Mouse (Mus musculus) neural tube, embryonic 13.5 days (tissue): ENCODE results near the gene Tead1. TPM values are rescaled to one million over a fixed set of nuclear protein-coding genes. Genes with fewer than 3 reads are reported as not detected.

Experiments
- ATAC-seq: fragments of 200-750 bp; cut with Nextera tagmentation; 2 replicates; pipeline ENCODE4 v1.8.0; 2017; ENCODE audit warnings: low read depth, mild to moderate bottlenecking, moderate TSS enrichment, moderate library complexity
- H3K27ac ChIP-seq: fragments of 300-500 bp; sonication (generic); replicated peaks from 2 replicates; pipeline ENCODE4 v1.5.1; 2015; ENCODE audit warnings: moderate library complexity, mild to moderate bottlenecking, inconsistent platforms
- H3K27me3 ChIP-seq: fragments of 300-500 bp; sonication (generic); 2 replicates; pipeline ENCODE4 v1.6.1; 2015; ENCODE audit warnings: mild to moderate bottlenecking, inconsistent platforms
- H3K36me3 ChIP-seq: fragments of 300-500 bp; sonication (generic); 2 replicates; pipeline ENCODE4 v1.6.1; 2015; ENCODE audit warnings: mild to moderate bottlenecking, inconsistent platforms
- H3K4me1 ChIP-seq: fragments of 300-500 bp; sonication (generic); replicated peaks from 2 replicates; pipeline ENCODE4 v1.6.1; 2015; ENCODE audit warnings: inconsistent platforms
- H3K4me2 ChIP-seq: fragments of 300-500 bp; sonication (generic); 2 replicates; pipeline ENCODE4 v1.6.1; 2015; ENCODE audit warnings: inconsistent platforms, mild to moderate bottlenecking, moderate library complexity
- H3K4me3 ChIP-seq: fragments of 300-500 bp; sonication (generic); 2 replicates; pipeline ENCODE4 v1.5.1; 2015; ENCODE audit warnings: mild to moderate bottlenecking, inconsistent platforms
- H3K9ac ChIP-seq: fragments of 300-500 bp; sonication (generic); 2 replicates; pipeline ENCODE4 v1.6.1; 2015; ENCODE audit warnings: moderate library complexity, mild to moderate bottlenecking, inconsistent platforms
- H3K9me3 ChIP-seq: fragments of 300-500 bp; sonication (generic); 2 replicates; pipeline ENCODE4 v1.6.1; 2016; ENCODE audit warnings: inconsistent platforms
- WGBS: fragments of 180-500 bp; shearing (Covaris S2); methylation state at CpG from one replicate; pipeline ENCODE4 v1.1.7; 2015; 5-methylcytosine and 5-hydroxymethylcytosine counted together
- polyA plus RNA-seq: library from polyadenylated mRNA; unstranded; fragments of >200 nt; fragmentation: Nextera tagmentation; extraction: Ambion mirVana; gene quantifications from 2 replicates; pipeline ENCODE4 v1.2.1, GENCODE M21; 2015

Tead1 gene
- polyA plus RNA-seq, 1 experiment from 2014 or later, result 18.5 TPM

DNA sequence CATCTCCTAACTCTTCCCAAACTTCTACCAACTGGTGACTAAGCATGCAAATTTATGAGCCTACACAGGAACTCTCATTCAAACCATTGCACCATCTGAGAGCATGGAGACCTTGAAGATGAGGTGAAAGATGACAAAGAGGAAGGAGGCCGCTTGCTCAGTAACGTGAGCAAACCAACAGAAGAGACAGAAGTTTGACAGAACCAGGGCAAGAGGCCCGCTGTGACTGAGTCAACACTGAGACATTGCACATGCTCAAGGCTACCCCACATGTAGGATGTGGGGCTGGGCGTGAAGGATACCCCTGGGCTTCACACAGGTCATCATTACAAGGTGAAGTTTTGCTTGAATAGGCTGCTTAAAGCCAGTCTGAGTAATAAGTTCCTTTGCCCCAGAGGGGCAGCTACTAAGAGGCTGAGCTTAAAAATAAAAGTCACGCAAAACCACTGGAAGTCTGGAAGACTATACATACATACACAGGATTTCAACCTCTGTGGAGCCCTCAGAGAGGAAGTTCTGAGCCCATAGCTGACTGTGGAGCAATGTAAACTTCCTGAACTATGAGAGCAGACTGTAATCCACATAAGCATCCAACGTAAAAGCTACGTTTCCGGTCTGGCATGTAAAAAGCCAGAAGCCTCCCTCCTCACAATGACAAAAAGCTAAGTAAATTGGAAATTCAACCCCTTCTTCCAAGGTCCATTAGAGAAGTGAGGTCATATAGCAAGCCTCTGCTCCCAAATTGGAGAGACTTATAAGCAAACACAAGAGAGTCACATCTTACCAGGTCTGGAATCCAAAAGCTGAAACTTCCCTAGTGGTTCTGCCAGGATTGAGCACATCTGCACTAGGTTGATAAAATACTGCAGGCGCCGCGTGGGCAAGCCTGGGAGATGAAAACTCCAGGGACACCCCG is 16.5 kb upstream of the Tead1 start:
- Histone ChIP-seq H3K4me1 (peaks cover 14% of the 10 kb centered on the region), H3K9me3 (no peaks in the 10 kb centered on the region), H3K36me3 (no peaks in the 10 kb centered on the region), H3K9ac (no peak overlapping the region), H3K27me3 (no peaks in the 10 kb centered on the region), H3K4me3 (no peak overlapping the region), H3K27ac (0 out of 2 replicates have a peak overlapping the region, but pooled peaks have one; percentile 38), H3K4me2 (peak overlapping the region; percentile 16; the same call in 1 of the 2 replicates)
- WGBS, result 75% methylated on average over 12 of the region's 12 CpGs
- ATAC-seq, result no peak

DNA sequence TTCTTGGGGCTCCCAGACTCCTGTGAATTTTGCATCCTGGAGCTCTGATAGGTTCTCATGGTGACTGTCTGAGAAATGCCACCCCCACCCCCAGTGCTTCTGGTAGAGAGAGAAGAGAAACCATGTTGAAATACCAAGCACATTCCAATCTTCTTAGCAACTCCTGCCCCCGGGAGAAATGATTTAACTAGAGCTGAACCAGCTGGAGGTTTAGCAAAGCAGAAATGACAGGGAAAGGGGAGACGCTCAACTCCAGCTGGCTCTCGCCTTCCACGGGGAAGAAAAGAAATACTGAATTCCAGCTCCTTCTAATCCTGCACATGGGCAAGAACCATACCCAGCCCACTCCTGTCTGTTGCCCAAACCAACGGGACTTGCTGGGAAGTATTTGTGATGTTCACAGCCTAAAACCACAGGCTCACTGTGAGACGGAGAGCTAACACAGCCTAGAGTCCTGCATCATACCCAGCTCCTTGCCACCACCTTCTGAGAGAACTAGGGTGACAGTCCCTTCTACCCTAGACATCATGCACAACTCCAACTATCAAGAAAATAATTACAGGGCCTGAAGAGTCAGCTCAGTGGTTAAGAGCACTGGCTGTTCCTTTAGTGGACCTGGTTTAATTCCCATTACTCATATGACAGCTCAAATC is 15.7 kb upstream of the Tead1 start:
- WGBS, result 39% methylated on average over 6 of the region's 6 CpGs
- H3K9ac ChIP-seq, result no peak overlapping the region
- no peak overlapping the region for H3K4me3 ChIP-seq
- H3K27me3 ChIP-seq, result no peaks in the 10 kb centered on the region
- peak overlapping the region; percentile 38; the same call in 1 of the 2 replicates for H3K27ac ChIP-seq
- H3K4me2 ChIP-seq, result peak overlapping the region; percentile 16; the same call in 1 of the 2 replicates
- no peaks in the 10 kb centered on the region for H3K36me3 ChIP-seq
- peaks cover 14% of the 10 kb centered on the region for H3K4me1 ChIP-seq
- no peaks in the 10 kb centered on the region for H3K9me3 ChIP-seq
- peak; percentile 27; the same call in 1 of the 2 replicates for ATAC-seq

DNA sequence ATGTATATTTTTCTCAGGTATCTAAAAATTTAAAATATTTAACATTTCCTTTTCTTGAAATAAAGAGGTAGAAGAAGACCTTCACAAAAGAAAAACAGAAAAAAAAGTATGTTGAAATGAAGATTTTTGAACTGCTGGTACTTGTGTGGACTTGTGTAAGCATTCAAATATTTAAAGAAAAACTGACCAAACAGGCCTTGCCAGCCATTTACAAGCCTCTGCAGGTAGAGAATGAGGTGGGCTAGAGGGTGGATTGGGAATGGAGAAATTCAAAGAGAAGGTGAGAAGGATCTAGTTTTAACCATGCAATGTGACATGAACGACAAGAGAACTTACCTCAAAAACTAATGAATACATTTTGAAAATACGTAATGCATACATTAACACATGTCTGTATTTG is 9.1 kb upstream of the Tead1 start:
- Histone ChIP-seq H3K27ac (no peak overlapping the region), H3K27me3 (no peaks in the 10 kb centered on the region), H3K9me3 (no peaks in the 10 kb centered on the region), H3K4me2 (no peak overlapping the region), H3K36me3 (no peaks in the 10 kb centered on the region), H3K4me3 (no peak overlapping the region), H3K4me1 (no peaks in the 10 kb centered on the region), H3K9ac (no peak overlapping the region)
- WGBS, result 91% methylated on average over 2 of the region's 2 CpGs
- no peak for ATAC-seq

DNA sequence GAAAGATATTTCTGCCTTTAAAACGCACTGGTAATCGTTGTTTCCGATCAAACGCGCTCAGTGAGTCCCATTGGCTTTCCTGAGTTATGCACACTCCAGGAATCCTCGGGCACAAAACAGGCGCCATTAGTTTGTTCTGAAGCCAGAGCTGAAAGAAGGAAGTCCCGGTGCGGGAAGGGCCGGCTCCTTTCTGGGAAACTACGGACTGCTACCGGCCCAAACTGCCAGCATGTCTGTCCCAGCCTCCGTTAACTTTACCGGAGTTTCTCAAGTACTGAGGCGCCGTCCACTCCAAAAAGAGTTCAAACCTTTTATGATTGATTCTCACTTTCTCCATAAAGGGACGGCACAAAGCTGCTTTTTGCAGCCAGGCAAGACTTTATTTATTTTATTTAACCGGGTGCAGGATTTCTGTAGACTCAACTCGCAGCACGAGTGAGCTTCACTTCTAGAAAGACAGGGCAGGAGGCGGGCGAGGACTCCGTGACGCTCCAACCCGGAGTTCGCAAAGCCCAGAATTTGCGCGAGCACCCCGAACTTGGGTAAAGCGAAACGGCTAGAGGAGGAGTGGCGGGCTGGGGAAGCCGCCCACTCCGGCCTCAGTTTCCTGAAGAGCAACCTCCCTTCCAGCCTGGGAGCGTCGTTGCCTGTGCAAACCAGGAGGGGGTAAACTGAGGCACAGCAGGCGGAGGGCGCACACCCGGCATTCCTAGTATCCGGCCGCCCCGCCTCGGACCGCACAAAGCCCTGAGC is 524 bp upstream of the Tead1 start:
- peak overlapping the region; percentile 93 for H3K27ac ChIP-seq
- WGBS, result under 1% methylated on average over 44 of the region's 44 CpGs
- no peaks in the 10 kb centered on the region for H3K36me3 ChIP-seq
- H3K4me3 ChIP-seq, result peak overlapping the region; percentile 85
- peak; percentile 72; the same call in 1 of the 2 replicates for ATAC-seq
- H3K4me2 ChIP-seq, result peak overlapping the region; percentile 87
- peaks cover 47% of the 10 kb centered on the region for H3K4me1 ChIP-seq
- peak overlapping the region; percentile 68 for H3K9ac ChIP-seq
- 0 out of 2 replicates have a peak, but pooled peaks cover 6% of the 10 kb centered on the region for H3K27me3 ChIP-seq
- H3K9me3 ChIP-seq, result no peaks in the 10 kb centered on the region

DNA sequence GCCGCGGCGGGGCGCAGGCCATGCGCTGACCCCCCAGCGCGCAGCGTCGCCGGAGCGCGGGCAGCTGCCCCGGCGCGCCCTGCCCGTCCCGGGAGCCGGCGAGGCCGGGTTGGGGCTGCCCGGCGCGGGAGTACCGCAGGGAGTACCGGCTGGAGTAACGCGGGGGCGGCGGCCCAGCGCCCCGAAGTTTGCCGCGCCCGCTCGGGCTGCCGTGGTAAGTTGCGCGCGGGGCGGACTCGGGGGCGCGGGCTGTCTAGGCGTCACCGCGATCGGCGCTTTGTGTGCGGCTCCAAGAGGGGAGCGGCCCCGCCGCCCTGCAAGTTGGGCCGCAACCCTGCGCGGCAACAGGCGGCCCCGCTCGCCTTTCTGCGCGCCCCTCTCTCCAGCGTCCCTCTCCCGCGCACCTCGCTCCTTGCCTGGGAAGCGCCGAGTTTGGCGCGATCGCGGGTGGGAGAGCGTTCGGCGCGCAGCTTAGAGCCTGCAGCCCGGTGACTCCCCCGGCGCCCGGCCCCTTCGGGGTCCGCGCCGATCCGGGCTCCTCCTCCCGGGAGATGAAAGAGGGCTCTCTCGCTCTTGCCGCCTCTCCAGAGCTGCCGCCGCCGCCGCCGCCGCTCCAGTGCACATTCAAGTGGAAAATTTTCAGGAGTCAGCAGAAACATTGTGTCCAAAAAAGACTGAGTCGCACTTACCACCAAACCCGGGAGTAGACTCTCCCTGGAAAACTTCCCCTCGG is 561 bp downstream of the Tead1 start:
- peak; percentile 64 for ATAC-seq
- WGBS, result under 1% methylated on average over 94 of the region's 95 CpGs
- Histone ChIP-seq H3K27ac (peak overlapping the region; percentile 93), H3K9me3 (no peaks in the 10 kb centered on the region), H3K4me3 (peak overlapping the region; percentile 85), H3K9ac (peak overlapping the region; percentile 90), H3K36me3 (no peaks in the 10 kb centered on the region), H3K4me2 (peak overlapping the region; percentile 87), H3K4me1 (peaks cover 56% of the 10 kb centered on the region), H3K27me3 (0 out of 2 replicates have a peak, but pooled peaks cover 6% of the 10 kb centered on the region)

DNA sequence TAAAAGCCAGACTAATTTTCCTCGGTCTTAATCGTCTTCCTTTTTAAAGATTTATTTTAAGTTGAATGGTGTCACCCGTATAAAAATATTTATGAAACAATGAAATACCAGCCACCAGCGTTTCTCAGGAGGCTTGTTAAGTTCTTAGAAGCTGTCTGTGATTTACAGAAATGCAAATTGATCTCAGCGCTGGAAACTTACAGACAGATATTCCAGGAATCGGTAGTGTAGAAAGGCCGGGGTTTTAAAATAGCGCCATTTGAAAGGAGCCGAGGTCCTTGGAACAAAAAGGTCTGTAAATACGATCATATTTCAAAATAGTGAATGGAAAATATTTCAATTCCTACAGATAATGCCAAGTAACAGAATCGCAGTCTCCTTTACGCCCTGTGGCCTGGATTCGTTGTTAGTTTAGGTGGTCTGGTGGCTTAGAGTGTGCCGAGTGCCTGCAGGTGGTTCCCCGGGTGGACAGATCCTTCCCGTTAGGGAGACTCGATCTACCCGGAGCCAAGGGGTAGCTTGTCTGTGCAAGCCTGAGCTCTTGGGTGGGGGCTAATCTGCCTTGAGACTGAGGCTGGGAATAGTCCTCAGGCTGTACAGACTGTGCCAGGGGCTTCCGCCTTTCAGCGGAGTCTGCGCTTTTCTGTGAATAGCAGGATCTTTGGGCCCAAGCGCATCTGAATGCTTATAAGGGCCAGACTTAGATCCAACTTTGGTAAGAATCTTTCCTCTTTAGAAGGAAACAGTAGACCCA is 1.6 kb downstream of the Tead1 start:
- peaks cover 66% of the 10 kb centered on the region for H3K4me1 ChIP-seq
- peak overlapping the region; percentile 85 for H3K4me3 ChIP-seq
- H3K9ac ChIP-seq, result peak overlapping the region; percentile 90
- under 1% methylated on average over 22 of the region's 22 CpGs for WGBS
- 0 out of 2 replicates have a peak, but pooled peaks cover 6% of the 10 kb centered on the region for H3K27me3 ChIP-seq
- no peak for ATAC-seq
- H3K36me3 ChIP-seq, result no peaks in the 10 kb centered on the region
- peak overlapping the region; percentile 87 for H3K4me2 ChIP-seq
- H3K9me3 ChIP-seq, result no peaks in the 10 kb centered on the region
- H3K27ac ChIP-seq, result peak overlapping the region; percentile 71

DNA sequence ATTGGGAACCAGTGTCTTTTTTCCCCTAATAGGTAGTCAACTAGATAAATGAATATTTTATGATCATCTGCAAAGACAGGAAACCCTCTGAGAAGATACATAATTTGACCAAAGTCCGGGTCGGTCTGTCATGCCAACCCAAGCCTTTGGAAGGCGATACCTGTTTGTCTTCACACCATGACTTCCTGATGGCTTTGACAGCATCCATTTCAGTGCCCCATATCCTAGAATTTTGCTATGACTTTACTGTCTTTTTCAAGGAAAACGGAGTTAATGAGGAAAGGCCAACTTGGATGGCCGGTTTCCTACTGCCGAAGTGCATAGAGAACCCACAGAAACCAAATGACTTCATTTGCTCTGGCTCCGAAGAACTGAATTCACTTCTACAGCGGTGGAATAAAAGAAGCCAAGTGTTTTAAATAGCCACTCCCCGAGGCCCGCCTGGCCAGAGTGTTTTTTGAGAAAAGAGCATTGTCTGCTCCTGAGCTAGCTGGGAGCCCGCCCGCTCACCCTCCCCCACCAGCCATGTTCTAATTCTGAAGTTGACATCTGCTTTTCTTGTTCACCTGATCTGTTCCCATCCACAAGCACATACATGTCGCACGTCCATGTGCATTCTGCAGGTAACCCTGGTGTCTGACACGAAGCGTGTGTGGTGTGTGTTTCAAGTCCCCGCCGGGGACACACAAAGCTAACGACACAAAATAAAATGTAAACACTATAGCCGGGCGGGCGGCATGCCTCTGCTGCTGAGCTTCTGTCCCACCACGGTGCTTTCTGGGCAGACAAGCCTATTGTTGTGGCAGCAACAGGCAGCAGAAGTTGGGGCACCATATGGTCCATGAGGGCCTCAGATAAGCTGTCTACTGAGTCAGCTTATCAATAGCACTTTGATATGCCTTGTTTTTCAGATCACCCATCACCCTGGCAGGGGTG is 5.8 kb downstream of the Tead1 start:
- Histone ChIP-seq H3K4me1 (peaks cover 90% of the 10 kb centered on the region), H3K27me3 (no peaks in the 10 kb centered on the region; the same call in 1 of the 2 replicates), H3K9ac (peak overlapping the region; percentile 38; the same call in 1 of the 2 replicates), H3K36me3 (no peaks in the 10 kb centered on the region), H3K27ac (peak overlapping the region; percentile 30; the same call in 1 of the 2 replicates), H3K4me2 (peak overlapping the region; percentile 40), H3K4me3 (0 out of 2 replicates have a peak overlapping the region, but pooled peaks have one; percentile 0), H3K9me3 (no peaks in the 10 kb centered on the region)
- peak; percentile 15; the same call in 1 of the 2 replicates for ATAC-seq
- WGBS, result 7% methylated on average over 23 of the region's 23 CpGs

DNA sequence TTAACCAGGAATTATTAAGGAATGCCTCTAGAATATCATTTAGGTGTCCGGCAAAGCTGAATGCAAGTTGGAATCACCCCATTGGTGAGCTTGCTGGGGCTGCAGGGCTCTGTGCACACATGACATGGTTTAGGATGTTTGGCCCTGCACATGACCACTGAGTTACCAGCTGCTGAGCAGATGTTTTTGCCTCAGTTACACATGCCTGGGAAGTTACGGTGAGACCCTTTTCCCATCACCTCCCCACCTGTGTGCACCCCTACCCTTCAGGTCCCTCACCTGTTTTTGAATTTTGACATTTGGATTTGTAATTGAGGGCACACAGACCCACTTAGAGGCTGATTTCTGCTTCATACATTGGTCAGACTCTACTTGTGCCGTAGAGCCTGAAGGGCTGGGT is 6.9 kb downstream of the Tead1 start:
- Histone ChIP-seq H3K27me3 (no peaks in the 10 kb centered on the region; the same call in 1 of the 2 replicates), H3K4me1 (peaks cover 90% of the 10 kb centered on the region), H3K9me3 (no peaks in the 10 kb centered on the region), H3K4me3 (no peak overlapping the region), H3K36me3 (no peaks in the 10 kb centered on the region), H3K9ac (no peak overlapping the region), H3K27ac (no peak overlapping the region), H3K4me2 (no peak overlapping the region)
- ATAC-seq, result no peak
- WGBS, result 69% methylated on average over 3 of the region's 3 CpGs

DNA sequence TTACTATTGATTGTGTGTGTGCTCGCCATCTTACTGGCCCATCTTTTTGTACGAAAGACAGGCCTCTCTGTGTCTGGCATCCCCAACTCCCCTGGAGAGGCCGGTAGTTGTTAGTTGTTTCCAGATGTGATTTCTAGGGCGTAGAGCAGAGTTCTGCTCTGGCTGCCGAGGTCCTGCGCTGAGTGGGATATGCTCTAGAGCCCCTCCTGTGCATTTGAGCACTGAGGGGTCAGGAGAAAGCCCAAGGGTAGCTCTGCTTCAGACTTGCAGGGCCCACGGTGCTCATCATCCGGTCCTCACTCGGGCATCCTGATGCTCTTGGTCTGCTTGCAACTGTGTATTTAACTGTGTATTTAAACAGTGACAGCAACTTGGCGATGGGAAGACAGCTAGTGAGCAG is 7.5 kb downstream of the Tead1 start:
- Histone ChIP-seq H3K36me3 (no peaks in the 10 kb centered on the region), H3K4me2 (no peak overlapping the region), H3K4me3 (no peak overlapping the region), H3K27ac (no peak overlapping the region), H3K9me3 (no peaks in the 10 kb centered on the region), H3K9ac (0 out of 2 replicates have a peak overlapping the region, but pooled peaks have one; percentile 31), H3K4me1 (peaks cover 92% of the 10 kb centered on the region), H3K27me3 (no peaks in the 10 kb centered on the region; the same call in 1 of the 2 replicates)
- WGBS, result 39% methylated on average over 10 of the region's 10 CpGs
- ATAC-seq, result no peak
